Mouse (Mus musculus) forebrain, postnatal 0 days (tissue): Measurements from ENCODE around the gene C330007P06Rik. TPM values are rescaled to one million over a fixed set of nuclear protein-coding genes. Genes with fewer than 3 reads are reported as not detected.

Source experiments
- ATAC-seq: fragments of 200-750 bp; cut with Nextera tagmentation; 2 replicates; pipeline ENCODE4 v1.8.0; 2017; ENCODE audit warnings: mild to moderate bottlenecking, moderate library complexity
- DNase-seq: peaks from one replicate; pipeline ENCODE4 v3.0.0-alpha.2; 2015
- H3K27ac ChIP-seq: fragments of 300-500 bp; sonication (generic); 2 replicates; pipeline ENCODE4 v1.5.1; 2014; ENCODE audit warnings: low read depth, mild to moderate bottlenecking, antibody characterized with exemption, low read length, moderate library complexity, mixed read lengths
- H3K27me3 ChIP-seq: fragments of 300-500 bp; sonication (generic); 2 replicates; pipeline ENCODE4 v1.6.1; 2014; ENCODE audit warnings: mild to moderate bottlenecking, low read length, mixed read lengths; ENCODE audit not compliant: insufficient read depth
- H3K36me3 ChIP-seq: fragments of 300-500 bp; sonication (generic); 2 replicates; pipeline ENCODE4 v1.6.1; 2014; ENCODE audit warnings: mild to moderate bottlenecking, moderate library complexity; ENCODE audit not compliant: insufficient read depth
- H3K4me1 ChIP-seq: fragments of 300-500 bp; sonication (generic); 2 replicates; pipeline ENCODE4 v1.6.1; 2014; ENCODE audit warnings: antibody characterized with exemption; ENCODE audit not compliant: insufficient read depth
- H3K4me2 ChIP-seq: fragments of 300-500 bp; sonication (generic); 2 replicates; pipeline ENCODE4 v1.6.1; 2014; ENCODE audit warnings: low read depth, mild to moderate bottlenecking, moderate library complexity
- H3K4me3 ChIP-seq: fragments of 300-500 bp; sonication (generic); 2 replicates; pipeline ENCODE4 v1.5.1; 2014; ENCODE audit warnings: low read depth, low read length, mixed read lengths
- H3K9ac ChIP-seq: fragments of 300-500 bp; sonication (generic); 2 replicates; pipeline ENCODE4 v1.6.1; 2014; ENCODE audit warnings: mild to moderate bottlenecking
- H3K9me3 ChIP-seq: fragments of 300-500 bp; sonication (generic); 2 replicates; pipeline ENCODE4 v1.6.1; 2016; ENCODE audit warnings: low read length
- CTCF ChIP-seq: sonication (generic); IDR thresholded peaks from 2 replicates; pipeline ENCODE4 v1.5.1; 2016; ENCODE audit warnings: antibody characterized with exemption, control low read depth, low read depth
- WGBS: fragments of 180-500 bp; shearing (Covaris S2); extraction: QIAGEN DNeasy Blood & Tissue Kit; methylation state at CpG from one replicate; pipeline ENCODE4 v1.1.7; 2014; 5-methylcytosine and 5-hydroxymethylcytosine counted together
- polyA plus RNA-seq: library from polyadenylated mRNA; unstranded; fragments of >200 nt; fragmentation: Nextera tagmentation; extraction: Ambion mirVana; gene quantifications from 2 replicates; pipeline ENCODE4 v1.2.1, GENCODE M21; 2015
- total RNA-seq: library from RNA; depleted of rRNA; stranded (reverse); fragments of >200 nt; gene quantifications from 2 replicates; pipeline ENCODE4 v1.2.3, GENCODE M21; 2014

The C330007P06Rik gene
- total and polyA plus RNA-seq, 2 experiments from 2014 or later = 20.8 to 36.1 TPM

DNA sequence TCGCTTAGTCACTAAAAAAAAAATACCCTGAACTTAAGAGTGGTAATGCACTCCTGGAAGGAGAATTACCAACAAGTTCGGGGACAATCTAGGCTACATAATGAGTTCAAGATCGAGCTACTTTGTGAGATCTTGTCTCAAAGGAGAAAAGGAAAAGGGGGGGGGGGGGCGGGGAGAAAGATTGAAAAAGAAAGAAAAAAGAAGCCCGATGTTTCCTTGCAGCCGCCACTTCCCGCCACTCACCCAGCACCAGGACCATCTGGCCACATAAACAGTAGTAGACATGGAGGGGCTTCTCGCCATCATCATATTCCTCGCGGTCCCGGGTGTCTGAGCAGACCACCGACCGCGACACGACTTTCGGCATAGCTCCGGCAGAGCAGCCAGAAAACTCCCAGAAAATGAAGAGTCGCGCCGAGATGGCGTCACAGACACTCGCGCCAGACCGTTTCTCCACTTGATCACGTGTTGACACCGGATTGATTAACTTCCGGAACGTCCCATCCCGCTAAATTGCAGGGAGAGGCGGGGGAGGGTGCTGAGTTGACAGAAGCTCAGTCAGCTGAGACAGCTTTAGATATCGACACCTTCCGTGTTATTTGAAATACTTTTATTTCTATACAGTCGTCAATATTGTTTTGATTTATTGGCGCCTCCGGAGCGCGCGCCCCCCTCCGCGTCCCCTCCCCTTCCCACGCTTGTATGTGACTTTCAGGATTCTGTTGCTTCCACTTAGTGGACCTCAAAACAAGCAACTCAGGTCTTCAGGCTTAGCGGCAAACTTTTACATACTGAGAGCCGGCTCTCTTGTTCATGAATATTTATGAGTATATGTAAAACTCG is 9.9 kb downstream of the C330007P06Rik start:
- Histone ChIP-seq H3K9ac (peak overlapping the region; percentile 31), H3K4me2 (peak overlapping the region; percentile 48), H3K9me3 (no peaks in the 10 kb centered on the region), H3K27me3 (no peaks in the 10 kb centered on the region), H3K27ac (no peak overlapping the region), H3K36me3 (no peaks in the 10 kb centered on the region), H3K4me3 (peak overlapping the region; percentile 41), H3K4me1 (no peaks in the 10 kb centered on the region)
- peak; percentile 86 for DNase-seq
- ATAC-seq = peak; percentile 95
- WGBS = 23% methylated on average over 44 of the region's 44 CpGs
- TF ChIP-seq CTCF = no peak

DNA sequence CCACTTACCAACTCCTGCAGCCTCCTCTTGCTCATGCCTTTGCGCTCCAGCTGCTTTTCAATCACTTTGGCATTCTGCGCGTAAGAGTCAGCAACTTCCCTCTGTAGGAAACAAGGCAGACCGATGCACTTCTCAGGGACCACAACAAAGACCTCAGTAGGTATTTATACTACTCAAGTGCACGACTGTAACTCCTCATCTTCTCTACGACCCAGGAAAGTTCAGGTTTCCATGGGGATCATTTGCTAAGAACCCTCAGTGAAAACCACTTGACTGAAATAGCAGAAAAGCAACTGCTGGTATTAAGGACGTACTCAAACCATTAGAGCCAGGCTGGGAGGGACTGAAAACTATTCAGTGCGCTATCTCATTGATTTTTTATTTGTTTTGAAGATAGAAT is 21.3 kb downstream of the C330007P06Rik start:
- H3K27me3 ChIP-seq = no peaks in the 10 kb centered on the region
- H3K27ac ChIP-seq = no peak overlapping the region
- H3K9me3 ChIP-seq = no peaks in the 10 kb centered on the region
- no peaks in the 10 kb centered on the region for H3K4me1 ChIP-seq
- 79% methylated on average over 8 of the region's 8 CpGs for WGBS
- no peaks in the 10 kb centered on the region for H3K36me3 ChIP-seq
- H3K4me2 ChIP-seq = no peak overlapping the region
- H3K9ac ChIP-seq = no peak overlapping the region
- TF ChIP-seq CTCF = no peak
- ATAC-seq = no peak
- H3K4me3 ChIP-seq = no peak overlapping the region
- no peak for DNase-seq

DNA sequence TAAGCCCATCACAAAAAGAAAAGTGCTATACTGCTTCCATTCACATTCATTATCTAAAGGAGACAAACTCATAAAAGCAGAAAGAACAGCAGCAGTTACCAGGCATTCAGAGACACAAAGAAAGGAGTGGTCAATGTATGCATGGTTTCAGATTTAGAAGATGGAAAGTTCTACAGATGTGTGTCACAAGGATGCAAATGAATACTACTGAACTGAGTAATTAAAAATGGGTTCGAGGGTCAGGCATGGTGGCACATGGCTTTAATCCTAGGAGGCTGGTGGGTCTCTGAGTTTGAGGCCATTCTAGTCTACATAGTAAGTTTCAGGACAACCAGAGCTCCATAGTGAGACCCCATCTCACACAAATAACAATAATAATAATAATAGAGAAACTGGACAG is 26.8 kb downstream of the C330007P06Rik start:
- Histone ChIP-seq H3K27me3 (no peaks in the 10 kb centered on the region), H3K4me1 (no peaks in the 10 kb centered on the region), H3K27ac (no peak overlapping the region), H3K36me3 (no peaks in the 10 kb centered on the region), H3K9ac (no peak overlapping the region), H3K9me3 (no peaks in the 10 kb centered on the region), H3K4me2 (no peak overlapping the region), H3K4me3 (no peak overlapping the region)
- DNase-seq (no peak), ATAC-seq (no peak)
- WGBS = 86% methylated on average over 1 of the region's 1 CpGs
- no peak for TF ChIP-seq CTCF

DNA sequence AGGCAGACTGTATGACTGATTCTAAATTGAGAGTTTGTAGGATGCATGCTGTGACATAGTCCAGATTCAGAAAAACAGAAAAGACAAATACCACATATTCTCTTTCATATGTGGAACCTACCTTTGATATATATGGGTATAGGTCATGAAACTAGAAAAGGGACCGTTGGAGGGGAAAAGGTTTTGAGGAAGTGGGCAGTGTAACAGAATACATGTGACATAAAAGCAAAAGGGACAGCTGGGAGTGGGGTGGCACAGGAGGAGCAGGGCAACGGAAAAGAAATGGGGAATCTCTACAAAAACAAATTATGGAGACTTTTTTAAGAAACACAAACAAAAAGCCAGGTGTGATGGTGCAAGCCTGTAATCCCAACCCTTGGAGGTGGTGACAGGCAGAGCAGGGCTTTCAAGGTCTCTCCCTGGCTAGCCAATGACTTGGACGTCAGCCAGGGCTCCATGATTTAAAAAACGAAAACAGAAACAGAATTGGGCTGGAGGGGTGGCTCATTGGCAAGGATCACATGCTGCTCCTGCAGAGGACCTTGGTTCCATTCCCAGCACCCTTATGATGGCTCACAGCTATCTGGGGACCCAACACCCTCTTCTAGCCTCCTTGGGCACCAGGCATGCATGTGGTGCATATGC is 30.4 kb downstream of the C330007P06Rik start:
- Histone ChIP-seq H3K9me3 (no peaks in the 10 kb centered on the region), H3K9ac (no peak overlapping the region), H3K36me3 (no peaks in the 10 kb centered on the region), H3K4me3 (no peak overlapping the region), H3K4me2 (no peak overlapping the region), H3K27me3 (no peaks in the 10 kb centered on the region), H3K4me1 (no peaks in the 10 kb centered on the region), H3K27ac (no peak overlapping the region)
- TF ChIP-seq CTCF = no peak
- ATAC-seq = no peak
- WGBS = 65% methylated on average over 4 of the region's 4 CpGs
- no peak for DNase-seq

DNA sequence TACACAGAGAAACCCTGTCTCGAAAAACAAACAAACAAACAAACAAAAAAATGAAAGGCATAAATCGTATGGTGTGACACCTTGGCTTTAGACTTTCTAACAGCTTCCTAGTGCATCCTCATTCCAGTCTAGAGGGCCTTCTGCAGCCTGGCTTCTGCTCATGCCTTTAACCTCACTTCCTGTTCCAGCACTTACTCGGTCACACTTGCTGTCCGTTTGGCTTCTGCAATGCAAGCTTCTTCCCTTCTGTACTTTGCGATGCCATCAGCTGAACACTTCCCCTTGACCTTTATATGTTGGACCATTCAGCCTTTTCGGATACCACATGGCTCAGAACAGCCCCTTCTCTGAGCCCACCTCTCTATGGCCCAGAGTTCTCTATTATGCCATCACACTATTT is 32.2 kb downstream of the C330007P06Rik start:
- Histone ChIP-seq H3K27me3 (no peaks in the 10 kb centered on the region), H3K4me3 (no peak overlapping the region), H3K4me1 (no peaks in the 10 kb centered on the region), H3K36me3 (no peaks in the 10 kb centered on the region), H3K9me3 (no peaks in the 10 kb centered on the region), H3K9ac (no peak overlapping the region), H3K27ac (no peak overlapping the region), H3K4me2 (no peak overlapping the region)
- DNase-seq = no peak
- TF ChIP-seq CTCF = no peak
- WGBS = 93% methylated on average over 6 of the region's 6 CpGs
- no peak for ATAC-seq

DNA sequence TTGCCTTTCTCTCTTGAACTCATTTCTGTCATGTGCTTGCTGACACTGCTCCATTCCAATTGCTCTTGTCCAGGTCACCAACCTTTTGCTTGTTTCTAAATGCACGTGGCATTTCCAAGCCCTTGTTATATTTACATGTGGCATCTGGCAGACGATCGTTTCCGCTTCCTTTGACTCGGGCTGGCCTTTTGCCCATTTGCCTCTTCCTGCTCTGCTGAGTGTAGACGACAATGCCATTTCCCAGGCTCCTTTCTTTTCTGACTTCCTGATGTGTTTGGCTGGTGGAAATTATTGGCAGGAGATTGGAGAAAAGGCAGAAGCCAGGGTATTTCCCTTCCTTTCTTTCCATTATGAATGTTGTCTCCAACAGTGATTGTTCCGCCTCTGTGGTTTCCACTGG is 34.5 kb downstream of the C330007P06Rik start:
- no peak for TF ChIP-seq CTCF
- no peak overlapping the region for H3K27ac ChIP-seq
- H3K9me3 ChIP-seq = no peaks in the 10 kb centered on the region
- peak; percentile 7 for DNase-seq
- no peaks in the 10 kb centered on the region for H3K4me1 ChIP-seq
- H3K4me2 ChIP-seq = no peak overlapping the region
- ATAC-seq = no peak
- no peaks in the 10 kb centered on the region for H3K27me3 ChIP-seq
- H3K9ac ChIP-seq = no peak overlapping the region
- WGBS = 49% methylated on average over 7 of the region's 7 CpGs
- no peaks in the 10 kb centered on the region for H3K36me3 ChIP-seq
- H3K4me3 ChIP-seq = no peak overlapping the region

DNA sequence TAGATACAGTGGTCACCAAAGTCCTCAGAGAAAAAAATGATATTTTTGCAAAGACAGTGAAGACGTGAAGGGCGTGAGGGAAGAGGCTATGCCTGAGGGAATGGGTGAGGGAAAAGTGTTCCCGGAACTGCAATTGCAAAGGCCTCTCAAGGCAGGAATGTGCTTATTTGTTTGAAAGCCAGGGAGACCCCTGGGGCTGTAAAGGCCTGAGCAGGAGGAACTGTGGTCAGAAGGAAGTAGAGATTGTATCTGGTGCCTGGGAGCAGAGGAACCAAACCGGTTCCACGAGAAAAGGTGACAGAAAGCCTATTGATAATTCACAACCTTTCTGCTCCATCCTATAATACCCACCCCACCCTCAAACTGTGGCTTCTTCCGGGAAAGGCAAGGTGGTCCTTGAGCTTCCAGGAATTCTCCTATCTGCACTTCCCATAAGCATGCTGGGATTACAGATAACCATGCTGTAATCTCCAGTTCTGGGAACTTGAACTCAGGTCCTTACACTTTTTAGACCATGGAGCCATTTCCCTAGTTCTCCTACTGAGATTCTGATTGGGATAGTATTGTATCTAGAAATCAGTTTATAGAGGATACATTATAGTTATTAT is 36.7 kb downstream of the C330007P06Rik start:
- no peak for DNase-seq
- WGBS = 78% methylated on average over 6 of the region's 6 CpGs
- H3K9ac ChIP-seq = no peak overlapping the region
- TF ChIP-seq CTCF = no peak
- no peak for ATAC-seq
- no peak overlapping the region for H3K4me3 ChIP-seq
- no peaks in the 10 kb centered on the region for H3K4me1 ChIP-seq
- H3K27me3 ChIP-seq = no peaks in the 10 kb centered on the region
- no peaks in the 10 kb centered on the region for H3K9me3 ChIP-seq
- no peak overlapping the region for H3K27ac ChIP-seq
- H3K36me3 ChIP-seq = no peaks in the 10 kb centered on the region
- no peak overlapping the region for H3K4me2 ChIP-seq
